Mouse (Mus musculus) c-Kit-negative CD71-positive TER-119-positive erythroid progenitor cells, embryonic 14.5 days (primary cell): Measurements from ENCODE around the gene Gnat2.

Experiments used
- DNase-seq: peaks from one replicate; pipeline ENCODE4 v3.0.0-alpha.2; 2013; ENCODE audit warnings: low read depth, low spot score

Gnat2 gene

GRCm38 (mm10) chr3:108084767-108085270, 7.8 kb upstream of the Gnat2 start:
- DNase-seq = no peak

DNA sequence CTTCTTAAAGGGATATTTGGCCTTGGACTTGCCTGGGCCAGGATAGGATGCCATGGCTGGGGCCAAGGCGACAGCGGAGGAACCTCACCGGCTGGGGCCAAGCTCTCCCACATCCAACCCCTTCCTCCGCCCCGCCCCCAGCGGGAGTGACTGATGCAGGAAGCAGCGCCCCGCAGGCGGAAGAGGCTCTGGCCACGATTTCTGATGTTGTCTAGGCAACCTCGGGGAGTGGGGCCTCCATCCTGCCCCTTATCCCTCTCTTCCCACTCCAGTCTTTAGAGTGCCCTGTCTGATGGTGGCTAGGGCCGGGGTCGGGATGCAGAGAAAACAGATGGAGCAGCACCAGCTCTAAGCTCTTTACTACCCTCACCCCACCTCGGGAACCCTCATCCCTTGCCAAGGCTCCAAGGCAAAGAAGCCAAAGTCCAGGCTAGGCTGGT, 7.3 kb upstream of the Gnat2 start:
- peak; percentile 62 for DNase-seq

GRCm38 (mm10) chr3:108085721-108086469, 6.7 kb upstream of the Gnat2 start:
- DNase-seq = no peak

DNA sequence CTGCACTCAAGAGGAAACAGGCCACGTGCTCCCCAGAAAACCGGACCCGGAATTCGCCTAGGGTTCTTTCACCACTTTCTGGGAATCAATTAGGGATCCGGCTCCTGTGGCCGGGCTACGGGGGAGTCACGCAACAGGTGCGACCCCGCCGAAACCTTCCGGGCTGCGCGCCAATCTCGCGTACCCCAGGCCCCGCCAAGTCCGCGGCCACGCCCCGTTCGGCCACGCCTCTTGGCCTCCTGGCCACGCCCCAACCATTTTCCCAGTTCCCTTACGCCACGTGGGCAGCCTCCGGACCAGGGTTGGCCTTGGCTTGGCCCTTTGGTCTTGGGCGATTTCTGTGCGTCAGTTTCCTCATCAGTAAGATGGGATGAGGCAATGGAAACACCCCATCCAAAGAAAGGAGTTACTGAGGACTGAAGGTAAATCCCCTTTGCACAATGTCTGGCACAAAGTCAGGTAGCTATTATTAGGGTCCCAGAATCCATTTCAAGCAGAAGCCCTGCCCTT, 6.1 kb upstream of the Gnat2 start, which contains the start of gene Ampd2:
Gene Ampd2, minus strand, starts transcription at position 182 of the 510 bp plus-strand sequence.
- DNase-seq = peak; percentile 65

DNA sequence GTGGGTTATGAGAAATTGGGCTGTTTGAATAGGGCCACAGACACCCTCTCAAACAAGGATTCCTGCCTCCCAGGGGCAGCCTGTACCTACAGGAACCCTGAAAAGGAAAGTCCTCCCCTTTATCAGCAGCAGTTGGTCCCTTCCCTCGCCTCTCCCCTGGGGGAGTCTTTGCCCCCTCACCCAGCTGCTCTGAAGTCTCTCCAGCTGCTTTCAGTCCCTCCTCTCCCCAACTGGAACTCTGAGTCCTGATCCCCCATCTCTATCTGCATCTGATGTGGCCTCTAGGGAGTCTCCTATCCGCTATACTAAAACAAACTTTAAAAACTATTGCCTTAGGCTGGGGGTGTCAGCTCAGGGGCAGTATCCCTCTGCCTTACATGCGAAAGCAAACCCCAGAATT, 5.3 kb upstream of the Gnat2 start:
- DNase-seq = no peak

DNA sequence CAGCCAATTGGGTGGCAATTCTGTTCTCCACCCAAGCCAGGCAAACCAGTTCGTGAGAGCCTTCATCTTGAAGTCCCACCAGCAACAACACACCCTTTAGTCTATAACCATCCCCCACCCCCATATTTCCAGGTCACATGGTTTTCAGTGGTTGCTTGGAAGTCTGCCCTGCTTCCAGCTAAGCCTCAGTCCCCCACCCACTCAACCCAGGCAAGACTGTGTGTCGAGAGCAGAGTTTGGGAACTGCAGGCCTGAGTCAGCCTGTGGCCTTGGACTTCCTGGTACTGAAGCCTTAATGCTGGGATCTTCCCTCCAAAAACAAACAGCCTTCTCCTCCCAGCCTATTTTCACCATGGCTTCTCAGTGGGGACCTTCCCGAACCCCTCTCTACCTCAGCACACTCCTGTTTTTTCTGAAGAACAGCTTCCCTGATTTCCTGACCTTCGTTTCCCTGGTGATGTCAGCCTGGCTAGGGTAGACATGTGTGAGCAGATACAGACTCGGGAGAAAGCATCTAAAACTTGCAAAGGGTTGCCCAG, 3.7 kb upstream of the Gnat2 start:
- no peak for DNase-seq

DNA sequence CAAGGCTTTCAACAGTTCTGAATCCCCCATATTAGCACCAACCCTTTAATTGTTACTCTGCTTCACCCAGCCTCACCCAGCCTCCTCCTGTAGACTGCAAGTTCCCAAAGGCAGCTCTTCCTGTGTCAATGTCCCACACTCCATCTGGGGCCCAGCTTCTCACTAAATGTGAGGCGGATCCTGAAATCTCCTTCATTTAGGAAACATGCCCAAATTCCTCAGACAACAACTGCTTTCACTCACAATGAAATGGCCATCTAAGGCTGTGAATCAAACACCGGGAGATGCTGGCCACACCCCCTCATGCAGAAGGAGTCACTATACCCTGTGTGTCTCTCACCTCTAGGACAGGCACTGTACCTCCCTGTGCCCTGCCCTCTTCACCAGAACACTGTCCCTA, 2.7 kb upstream of the Gnat2 start:
- no peak for DNase-seq

GRCm38 (mm10) chr3:108090561-108090960, 2.0 kb upstream of the Gnat2 start:
- DNase-seq = no peak

GRCm38 (mm10) chr3:108092030-108092429, 559 bp upstream of the Gnat2 start:
- no peak for DNase-seq

- DNase-seq = no peak
These were observed 717 bp downstream of the Gnat2 start for GRCm38 (mm10) chr3:108093306-108093705.

- DNase-seq = no peak
These were observed 1.6 kb downstream of the Gnat2 start for GRCm38 (mm10) chr3:108094146-108094545.

GRCm38 (mm10) chr3:108094976-108095760, 2.6 kb downstream of the Gnat2 start:
- DNase-seq = no peak

DNA sequence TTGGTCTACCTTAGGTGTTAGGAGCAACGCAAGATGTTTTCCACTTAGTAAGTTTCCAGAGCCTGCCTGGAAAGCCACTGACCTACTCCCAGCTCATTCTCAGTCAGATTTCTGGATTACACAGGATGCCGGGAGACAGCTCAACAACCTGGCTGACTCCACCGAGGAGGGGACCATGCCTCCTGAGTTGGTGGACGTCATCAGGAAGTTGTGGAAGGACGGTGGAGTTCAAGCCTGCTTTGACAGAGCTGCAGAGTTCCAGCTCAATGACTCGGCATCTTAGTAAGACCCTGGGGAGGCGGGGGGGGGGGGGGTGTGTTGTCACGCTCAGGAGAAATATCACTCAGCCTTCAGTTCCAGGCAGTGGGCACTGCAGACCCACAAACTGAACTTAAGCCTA, 3.6 kb downstream of the Gnat2 start:
- DNase-seq = peak; percentile 50

DNA sequence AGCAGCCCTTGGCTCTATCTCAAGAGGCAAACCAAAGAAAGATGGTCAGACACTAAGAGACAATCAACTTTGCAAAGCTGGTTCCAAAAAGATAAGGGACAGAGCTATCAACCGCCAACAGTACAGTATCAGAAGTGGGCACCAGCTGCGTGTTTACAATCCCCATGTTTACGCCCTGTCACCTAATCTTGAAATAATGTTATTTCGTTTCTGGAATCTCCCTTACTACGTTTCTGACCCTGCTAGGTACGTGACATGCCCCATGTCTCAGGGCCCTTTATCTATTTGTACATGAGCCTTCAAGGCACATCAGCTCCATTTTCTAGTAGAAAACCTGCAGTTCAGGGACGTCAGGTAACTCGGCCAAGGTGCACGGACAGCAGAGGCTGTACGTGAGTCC, 4.1 kb downstream of the Gnat2 start:
- DNase-seq = peak; percentile 73

GRCm38 (mm10) chr3:108097656-108098055, 5.1 kb downstream of the Gnat2 start:
- peak; percentile 43 for DNase-seq

- DNase-seq = peak; percentile 56
These were observed 5.7 kb downstream of the Gnat2 start for GRCm38 (mm10) chr3:108098316-108098715.

GRCm38 (mm10) chr3:108101594-108101993, 9.0 kb downstream of the Gnat2 start:
- no peak for DNase-seq

DNA sequence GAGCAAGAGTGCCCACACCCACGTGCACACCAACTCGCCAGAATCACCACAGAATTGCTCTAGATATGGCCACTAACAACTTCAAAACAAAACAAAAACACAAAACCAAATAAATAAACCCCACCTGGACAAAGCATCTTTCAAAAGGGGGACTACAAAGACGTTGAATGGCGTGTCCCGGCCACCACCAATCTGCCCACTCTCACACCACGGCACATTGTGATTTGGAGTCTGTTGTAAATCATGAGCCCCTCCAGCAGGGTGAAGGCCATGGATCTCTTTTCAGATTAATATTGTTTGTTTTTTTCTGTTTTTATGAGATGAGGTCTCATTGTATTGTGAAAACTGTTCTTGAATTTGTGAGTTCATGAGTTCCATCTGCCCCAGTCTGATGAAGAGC, 9.5 kb downstream of the Gnat2 start:
- DNase-seq = no peak

GRCm38 (mm10) chr3:108105281-108105680, 12.7 kb downstream of the Gnat2 start:
- DNase-seq = no peak

- DNase-seq = no peak
These were observed 18.7 kb downstream of the Gnat2 start for GRCm38 (mm10) chr3:108111320-108111719.

DNA sequence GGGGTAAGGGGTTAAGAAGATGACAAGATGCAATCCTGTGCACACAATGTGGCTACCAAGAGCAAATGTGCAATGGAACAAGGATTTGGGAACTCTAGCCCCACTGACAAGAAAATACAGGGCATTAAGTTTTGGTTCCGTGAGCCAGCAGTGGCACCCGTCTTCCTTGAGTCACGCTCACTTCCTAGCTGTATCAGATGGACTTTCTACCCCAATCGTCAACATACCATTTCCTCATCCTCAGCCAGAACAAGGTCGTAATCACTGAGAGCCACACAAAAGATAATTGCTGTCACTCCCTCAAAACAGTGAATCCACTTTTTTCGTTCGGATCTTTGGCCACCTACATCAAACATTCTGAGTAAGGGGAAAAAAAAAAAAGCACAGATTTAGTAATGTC, 19.7 kb downstream of the Gnat2 start:
- no peak for DNase-seq

- no peak for DNase-seq
These were observed 20.1 kb downstream of the Gnat2 start for GRCm38 (mm10) chr3:108112666-108113065.
